Mouse (Mus musculus) embryonic facial prominence, embryonic 15.5 days (tissue): ENCODE measurements around the gene Smchd1. TPM values are rescaled to one million over a fixed set of nuclear protein-coding genes. Genes with fewer than 3 reads are reported as not detected.
"Not testable (repeated sequence)": the region's sequence is repeated elsewhere in the genome, so short reads cannot be mapped to it uniquely, and the experiment has no call there.

ENCODE experiments used
- ATAC-seq: fragments of 200-750 bp; cut with Nextera tagmentation; 2 replicates; pipeline ENCODE4 v1.8.0; 2017; ENCODE audit warnings: low read depth, moderate TSS enrichment; ENCODE audit not compliant: insufficient number of reproducible peaks, low FRiP score, low TSS enrichment
- H3K27ac ChIP-seq: fragments of 300-500 bp; sonication (generic); replicated peaks from 2 replicates; pipeline ENCODE4 v1.5.1; 2015; ENCODE audit warnings: mild to moderate bottlenecking, inconsistent platforms
- H3K27me3 ChIP-seq: fragments of 300-500 bp; sonication (generic); 2 replicates; pipeline ENCODE4 v1.6.1; 2015; ENCODE audit warnings: inconsistent platforms
- H3K36me3 ChIP-seq: fragments of 300-500 bp; sonication (generic); 2 replicates; pipeline ENCODE4 v1.6.1; 2015; ENCODE audit warnings: mild to moderate bottlenecking, inconsistent platforms
- H3K4me1 ChIP-seq: fragments of 300-500 bp; sonication (generic); 2 replicates; pipeline ENCODE4 v1.6.1; 2015; ENCODE audit warnings: inconsistent platforms
- H3K4me2 ChIP-seq: fragments of 300-500 bp; sonication (generic); replicated peaks from 2 replicates; pipeline ENCODE4 v1.6.1; 2015; ENCODE audit warnings: mild to moderate bottlenecking, inconsistent platforms
- H3K4me3 ChIP-seq: fragments of 300-500 bp; sonication (generic); replicated peaks from 2 replicates; pipeline ENCODE4 v1.5.1; 2015; ENCODE audit warnings: mild to moderate bottlenecking, inconsistent platforms
- H3K9ac ChIP-seq: fragments of 300-500 bp; sonication (generic); 2 replicates; pipeline ENCODE4 v1.6.1; 2015; ENCODE audit warnings: inconsistent platforms
- H3K9me3 ChIP-seq: fragments of 300-500 bp; sonication (generic); replicated peaks from 2 replicates; pipeline ENCODE4 v1.6.1; 2016; ENCODE audit warnings: inconsistent platforms
- WGBS: fragments of 180-500 bp; shearing (Covaris S2); methylation state at CpG from one replicate; pipeline ENCODE4 v1.1.7; 2015; 5-methylcytosine and 5-hydroxymethylcytosine counted together
- polyA plus RNA-seq: library from polyadenylated mRNA; unstranded; fragments of >200 nt; fragmentation: Nextera tagmentation; extraction: Ambion mirVana; gene quantifications from 2 replicates; pipeline ENCODE4 v1.2.1, GENCODE M21; 2015

Gene Smchd1
- polyA plus RNA-seq, 1 experiment from 2014 or later = 58.8 TPM

- Histone ChIP-seq H3K27me3 (no peaks in the 10 kb centered on the region), H3K36me3 (peaks cover 16% of the 10 kb centered on the region), H3K9ac (no peak overlapping the region), H3K4me3 (no peak overlapping the region), H3K4me2 (no peak overlapping the region), H3K4me1 (no peaks in the 10 kb centered on the region), H3K27ac (no peak overlapping the region), H3K9me3 (no peaks in the 10 kb centered on the region)
- no peak for ATAC-seq
- WGBS = 74% methylated on average over 3 of the region's 3 CpGs
Observed at GRCm38 (mm10) chr17:71342006-71342405, 133.1 kb downstream of the Smchd1 start.

- ATAC-seq = no peak
- 95% methylated on average over 6 of the region's 6 CpGs for WGBS
- no peaks in the 10 kb centered on the region for H3K9me3 ChIP-seq
- H3K4me2 ChIP-seq = no peak overlapping the region
- H3K9ac ChIP-seq = no peak overlapping the region
- no peak overlapping the region for H3K27ac ChIP-seq
- no peaks in the 10 kb centered on the region for H3K27me3 ChIP-seq
- H3K36me3 ChIP-seq = peaks cover 5% of the 10 kb centered on the region
- no peak overlapping the region for H3K4me3 ChIP-seq
- H3K4me1 ChIP-seq = no peaks in the 10 kb centered on the region
Observed at GRCm38 (mm10) chr17:71338627-71339026, 136.5 kb downstream of the Smchd1 start.

GRCm38 (mm10) chr17:71337546-71337945 is 137.6 kb downstream of the Smchd1 start:
- Histone ChIP-seq H3K4me2 (no peak overlapping the region), H3K4me3 (no peak overlapping the region), H3K27ac (no peak overlapping the region), H3K4me1 (no peaks in the 10 kb centered on the region), H3K9me3 (no peaks in the 10 kb centered on the region), H3K9ac (no peak overlapping the region), H3K36me3 (no peaks in the 10 kb centered on the region), H3K27me3 (no peaks in the 10 kb centered on the region)
- no peak for ATAC-seq
- WGBS = 91% methylated on average over 9 of the region's 9 CpGs

GRCm38 (mm10) chr17:71336421-71336820 is 138.7 kb downstream of the Smchd1 start:
- Histone ChIP-seq H3K4me2 (no peak overlapping the region), H3K9me3 (no peaks in the 10 kb centered on the region), H3K27me3 (no peaks in the 10 kb centered on the region), H3K27ac (no peak overlapping the region), H3K4me3 (no peak overlapping the region), H3K9ac (no peak overlapping the region), H3K4me1 (no peaks in the 10 kb centered on the region), H3K36me3 (no peaks in the 10 kb centered on the region)
- 65% methylated on average over 8 of the region's 8 CpGs for WGBS
- ATAC-seq = no peak

- H3K4me3 ChIP-seq = no peak overlapping the region
- H3K9me3 ChIP-seq = no peaks in the 10 kb centered on the region
- no peak overlapping the region for H3K9ac ChIP-seq
- no peaks in the 10 kb centered on the region for H3K36me3 ChIP-seq
- ATAC-seq = no peak
- no peak overlapping the region for H3K27ac ChIP-seq
- H3K27me3 ChIP-seq = no peaks in the 10 kb centered on the region
- no peaks in the 10 kb centered on the region for H3K4me1 ChIP-seq
- H3K4me2 ChIP-seq = no peak overlapping the region
- WGBS = 59% methylated on average over 15 of the region's 15 CpGs
Observed at GRCm38 (mm10) chr17:71332298-71332697, 142.8 kb downstream of the Smchd1 start.

- not testable (repeated sequence) for H3K9me3 ChIP-seq, H3K4me1 ChIP-seq, H3K4me2 ChIP-seq, H3K4me3 ChIP-seq, H3K27me3 ChIP-seq, ATAC-seq, H3K36me3 ChIP-seq, H3K9ac ChIP-seq, H3K27ac ChIP-seq
- 87% methylated on average over 8 of the region's 8 CpGs for WGBS
Observed at GRCm38 (mm10) chr17:71320731-71321130, 154.4 kb downstream of the Smchd1 start.

- H3K36me3 ChIP-seq = no peaks in the 10 kb centered on the region
- H3K9ac ChIP-seq = no peak overlapping the region
- no peaks in the 10 kb centered on the region for H3K9me3 ChIP-seq
- ATAC-seq = no peak
- no peak overlapping the region for H3K27ac ChIP-seq
- H3K4me3 ChIP-seq = no peak overlapping the region
- 91% methylated on average over 3 of the region's 3 CpGs for WGBS
- no peaks in the 10 kb centered on the region for H3K4me1 ChIP-seq
- H3K4me2 ChIP-seq = no peak overlapping the region
- H3K27me3 ChIP-seq = no peaks in the 10 kb centered on the region
Observed at GRCm38 (mm10) chr17:71319361-71319760, 155.8 kb downstream of the Smchd1 start.

- no peak overlapping the region for H3K4me2 ChIP-seq
- 0 out of 2 replicates have a peak, but pooled peaks cover 4% of the 10 kb centered on the region for H3K27me3 ChIP-seq
- no peak overlapping the region for H3K27ac ChIP-seq
- H3K4me3 ChIP-seq = no peak overlapping the region
- H3K9ac ChIP-seq = no peak overlapping the region
- H3K4me1 ChIP-seq = no peaks in the 10 kb centered on the region
- no peaks in the 10 kb centered on the region for H3K9me3 ChIP-seq
- ATAC-seq = no peak
- WGBS = 82% methylated on average over 4 of the region's 4 CpGs
- H3K36me3 ChIP-seq = no peaks in the 10 kb centered on the region
Observed at GRCm38 (mm10) chr17:71317571-71317970, 157.6 kb downstream of the Smchd1 start.

- Histone ChIP-seq H3K9ac (no peak overlapping the region), H3K36me3 (no peaks in the 10 kb centered on the region), H3K27me3 (peaks cover 25% of the 10 kb centered on the region), H3K4me3 (no peak overlapping the region), H3K4me2 (no peak overlapping the region), H3K27ac (no peak overlapping the region), H3K4me1 (peaks cover 15% of the 10 kb centered on the region), H3K9me3 (no peaks in the 10 kb centered on the region)
- 78% methylated on average over 4 of the region's 4 CpGs for WGBS
- no peak for ATAC-seq
Observed at GRCm38 (mm10) chr17:71314315-71314714, 160.8 kb downstream of the Smchd1 start.

GRCm38 (mm10) chr17:71311340-71312171 is 163.6 kb downstream of the Smchd1 start, which contains the start of gene Emilin2:
TSS of gene Emilin2 (minus strand) at chr17:71311978.
- Histone ChIP-seq H3K9me3 (no peaks in the 10 kb centered on the region), H3K27ac (peak within 1 kb of the TSS; percentile 83), H3K4me1 (peaks cover 21% of the 10 kb centered on the region), H3K36me3 (no peaks in the 10 kb centered on the region), H3K27me3 (peaks cover 33% of the 10 kb centered on the region), H3K4me3 (peak within 1 kb of the TSS; percentile 64), H3K4me2 (peak within 1 kb of the TSS; percentile 99), H3K9ac (peak within 1 kb of the TSS; percentile 64)
- no peak for ATAC-seq
- WGBS = 9% methylated on average over 20 of the region's 20 CpGs

GRCm38 (mm10) chr17:71310486-71311339 is 164.4 kb downstream of the Smchd1 start:
- H3K4me1 ChIP-seq = peaks cover 21% of the 10 kb centered on the region
- peak overlapping the region; percentile 99 for H3K4me2 ChIP-seq
- peaks cover 33% of the 10 kb centered on the region for H3K27me3 ChIP-seq
- ATAC-seq = peak; percentile 43; the same call in 1 of the 2 replicates
- H3K9ac ChIP-seq = peak overlapping the region; percentile 64
- peak overlapping the region; percentile 83 for H3K27ac ChIP-seq
- peak overlapping the region; percentile 64 for H3K4me3 ChIP-seq
- no peaks in the 10 kb centered on the region for H3K9me3 ChIP-seq
- no peaks in the 10 kb centered on the region for H3K36me3 ChIP-seq
- WGBS = under 1% methylated on average over 56 of the region's 67 CpGs
